Mouse (Mus musculus) spleen, postnatal 0 days (tissue): ENCODE measurements around the gene Pif1. TPM values are rescaled to one million over a fixed set of nuclear protein-coding genes. Genes with fewer than 3 reads are reported as not detected.

Experiments used
- polyA plus RNA-seq: library from polyadenylated mRNA; unstranded; fragments of >200 nt; fragmentation: Nextera tagmentation; extraction: Ambion mirVana; gene quantifications from 2 replicates; pipeline ENCODE4 v1.2.1, GENCODE M21; 2015

The Pif1 gene
- 9.3 and 11.3 TPM in 2 replicates for polyA plus RNA-seq

DNA sequence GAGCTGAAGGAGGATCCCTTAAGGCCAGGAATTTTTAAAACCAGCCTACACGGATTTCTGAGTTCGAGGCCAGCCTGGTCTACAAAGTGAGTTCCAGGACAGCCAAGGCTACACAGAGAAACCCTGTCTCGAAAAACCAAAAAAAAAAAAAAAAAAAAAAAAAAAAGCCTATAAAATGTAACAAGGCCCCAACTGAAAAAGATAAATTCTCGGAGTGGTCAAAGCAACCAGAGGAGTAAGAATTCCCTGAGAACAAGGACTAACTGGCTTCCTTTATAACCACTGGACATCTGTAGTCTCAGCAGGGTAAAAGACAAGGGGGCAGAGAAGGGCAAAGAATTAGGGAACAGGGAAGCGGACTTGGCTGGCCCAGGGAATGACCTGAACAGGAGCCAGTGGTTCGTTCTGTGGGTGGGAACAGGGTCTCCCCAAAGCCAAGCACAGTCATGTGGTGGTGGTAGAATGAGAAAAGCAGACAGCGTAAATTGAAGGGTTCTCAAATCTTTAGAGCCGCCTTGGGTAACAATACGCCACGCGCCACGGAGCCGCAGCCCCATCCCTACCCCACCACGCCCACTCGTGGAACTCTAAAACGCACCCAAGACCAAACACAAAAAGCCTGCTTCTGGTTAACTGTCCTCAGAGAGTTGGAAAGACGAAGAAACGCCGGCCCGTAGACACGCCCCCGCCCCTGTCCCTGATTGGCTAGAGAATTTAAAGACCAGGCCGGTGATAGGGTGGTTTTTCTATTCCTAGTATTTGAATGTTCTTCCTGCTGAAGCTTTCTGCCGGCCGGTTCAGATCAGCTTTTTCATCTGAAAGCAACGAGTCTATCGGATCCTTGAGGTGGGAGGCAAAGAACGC is at the start of gene Pif1:
Gene Pif1 (plus strand): TSS at position 755 of the 864 bp plus-strand sequence.

DNA sequence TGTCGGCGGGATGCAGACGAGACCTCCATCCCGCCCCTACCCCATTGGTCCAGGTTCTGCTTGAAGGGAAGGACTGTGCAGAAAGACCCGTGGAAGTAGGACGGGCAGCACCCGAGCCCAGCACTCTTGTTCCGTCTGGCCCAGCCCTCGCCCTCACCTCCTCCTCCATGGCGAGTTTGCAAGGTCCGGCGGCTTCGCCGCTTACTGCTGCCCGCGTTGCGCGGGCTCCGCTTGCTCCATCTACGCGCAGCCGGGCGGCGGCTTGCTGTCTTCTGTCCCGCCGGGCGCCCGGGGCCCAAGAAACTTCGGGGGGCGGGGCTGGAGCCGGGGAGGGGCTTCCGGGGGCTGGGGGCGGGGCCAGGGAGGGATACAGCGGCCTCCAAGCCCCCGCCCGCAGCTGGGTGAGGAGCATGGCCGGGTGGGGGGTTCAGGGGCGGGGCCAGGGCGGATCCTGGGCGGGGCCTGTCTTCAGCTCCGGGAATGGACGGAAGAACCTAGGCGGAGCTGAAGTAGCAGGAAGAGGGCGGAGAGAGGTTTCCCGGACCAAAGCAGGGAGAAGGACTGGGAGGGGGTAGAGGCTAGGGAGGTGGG is 7.1 kb upstream of the Pif1 start, which contains the start of gene Plekho2:
Gene Plekho2 (minus strand): TSS at position 260 of the 591 bp plus-strand sequence.

DNA sequence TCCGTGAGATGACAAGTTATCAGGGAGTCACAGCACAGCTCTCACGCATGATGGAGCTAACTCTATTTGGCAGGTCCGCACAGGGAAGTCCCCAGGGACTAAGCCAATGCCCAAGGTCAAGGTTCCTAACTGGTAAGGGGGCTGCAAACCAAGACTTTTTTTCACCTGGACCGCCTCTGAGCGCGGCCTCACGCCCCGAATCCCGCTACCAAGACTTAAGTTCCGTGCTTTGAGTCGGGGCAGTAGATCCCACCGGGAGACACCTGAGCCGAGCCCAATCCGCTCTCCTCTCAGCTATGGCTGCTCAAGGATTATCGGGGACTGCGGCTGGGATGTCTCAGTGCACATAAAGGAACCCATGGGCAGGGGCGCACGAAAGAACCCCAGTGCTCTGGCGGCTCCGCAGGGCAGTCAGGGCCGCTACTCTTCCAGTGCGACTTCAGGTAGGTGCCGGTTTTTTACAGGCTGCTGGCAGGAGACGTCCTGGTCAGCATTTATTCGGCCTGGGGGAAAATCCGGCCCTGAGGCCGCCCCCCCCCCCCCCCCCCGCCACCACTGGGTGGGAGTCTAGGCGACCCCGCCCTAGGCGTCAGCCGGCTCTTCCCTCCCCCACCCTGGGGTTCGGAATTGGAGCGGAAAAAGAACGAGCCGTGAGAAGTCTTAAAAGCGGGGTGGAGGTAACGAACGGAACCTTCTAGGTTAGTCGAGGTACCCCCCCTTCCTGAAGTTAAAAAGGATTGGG is 42.2 kb downstream of the Pif1 start, which contains the start of gene Rbpms2:
Gene Rbpms2 (plus strand): TSS at position 624 of the 742 bp plus-strand sequence.

Other genes starting within 250 kb of the Pif1 start
- gene Pdcd7, start 241.1 kb upstream of the Pif1 start, polyA plus RNA-seq: 7.1 and 8.2 TPM in 2 replicates
- gene Ubap1l, start 226.1 kb upstream of the Pif1 start, polyA plus RNA-seq: 0.28 and 0.30 TPM in 2 replicates
- 0.12 and 0.17 TPM in 2 replicates for gene Kbtbd13, start 195.5 kb upstream of the Pif1 start, polyA plus RNA-seq
- 1.7 and 2.4 TPM in 2 replicates for gene Rasl12, start 188.7 kb upstream of the Pif1 start, polyA plus RNA-seq
- not detected in 2 replicates for gene Slc51b, start 164.2 kb upstream of the Pif1 start, polyA plus RNA-seq
- gene Mtfmt, start 151.4 kb upstream of the Pif1 start, polyA plus RNA-seq: 8.6 and 11.7 TPM in 2 replicates
- 30.6 and 47.7 TPM in 2 replicates for gene Spg21, start 126.2 kb upstream of the Pif1 start, polyA plus RNA-seq
- gene Ankdd1a, start 67.0 kb upstream of the Pif1 start, polyA plus RNA-seq: 0.19 TPM in 1 of 2 replicates, not detected in the other
- 29.4 and 30.1 TPM in 2 replicates for gene Plekho2, start 7.1 kb upstream of the Pif1 start, polyA plus RNA-seq
- gene Rbpms2, start 42.5 kb downstream of the Pif1 start, polyA plus RNA-seq: 5.5 and 7.6 TPM in 2 replicates
- gene Oaz2, start 80.8 kb downstream of the Pif1 start, polyA plus RNA-seq: 102 and 124 TPM in 2 replicates
- gene Zfp609, start 240.4 kb downstream of the Pif1 start, polyA plus RNA-seq: 2.4 and 2.7 TPM in 2 replicates